Mouse (Mus musculus) MEL-GATA-1-ER (cell line): Measurements from ENCODE around the gene Il18r1.
A peak's percentile ranks its signal among the peaks of the same experiment; 100 is the strongest.

Experiments used
- DNase-seq: peaks from one replicate; pipeline ENCODE4 v3.0.0-alpha.2; 2012; ENCODE audit warnings: low read depth; ENCODE audit errors: extremely low read depth

The Il18r1 gene

DNA sequence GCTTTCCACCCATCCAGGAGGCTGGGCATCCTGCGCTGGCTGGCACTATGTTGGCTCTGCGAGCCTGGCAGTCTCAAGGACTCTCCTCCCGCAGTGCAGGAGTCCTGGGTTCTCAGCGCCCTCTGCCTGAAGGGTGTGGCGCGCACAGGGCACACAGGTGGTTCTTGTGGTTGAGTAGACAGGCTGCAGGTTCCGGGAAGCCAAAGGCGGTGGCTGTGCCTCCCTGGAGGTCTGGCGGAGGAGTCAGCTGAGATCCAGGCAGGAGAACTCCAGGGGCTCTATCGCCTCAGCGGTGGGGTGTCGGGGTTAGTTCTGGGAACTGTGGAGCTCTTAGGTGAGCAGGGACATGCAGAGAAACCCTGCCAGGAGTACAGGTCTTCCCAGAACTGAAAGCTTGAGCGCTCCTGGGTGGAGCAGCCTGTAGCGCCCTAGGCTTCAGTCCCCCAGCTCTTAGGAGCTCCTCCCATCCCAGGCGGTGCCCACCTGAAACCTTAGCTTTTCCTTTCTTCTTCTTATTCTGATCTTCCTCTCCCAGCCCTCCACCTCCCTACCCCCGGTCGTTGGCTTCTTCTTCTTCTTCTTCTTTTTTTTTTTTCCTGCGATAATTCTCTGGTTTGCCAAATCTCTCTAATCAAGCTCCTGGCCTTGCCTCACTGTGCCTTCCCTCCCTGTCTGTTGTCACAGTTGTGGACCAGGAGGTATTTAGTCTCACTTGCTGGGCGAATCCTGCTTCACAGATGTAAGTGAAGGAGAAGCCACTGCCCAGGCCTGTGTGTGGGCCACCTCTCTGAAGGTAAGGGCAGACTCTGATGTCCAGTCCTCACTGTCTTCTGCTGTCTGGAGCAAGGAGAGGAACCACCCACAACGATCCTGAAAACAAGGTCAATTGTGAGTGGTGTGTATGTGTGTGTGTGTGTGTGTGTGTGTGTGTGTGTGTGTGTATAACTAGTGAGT, at the start of gene Il18r1:
Gene Il18r1, plus strand, starts transcription at position 76 of the 954 bp plus-strand sequence.
- DNase-seq = no peak

- no peak for DNase-seq
These were observed 48.3 kb upstream of the Il18r1 start for GRCm38 (mm10) chr1:40417034-40417433.

GRCm38 (mm10) chr1:40418512-40418911, 46.8 kb upstream of the Il18r1 start:
- peak; percentile 24 for DNase-seq

GRCm38 (mm10) chr1:40423892-40424291, 41.5 kb upstream of the Il18r1 start:
- DNase-seq = no peak

DNA sequence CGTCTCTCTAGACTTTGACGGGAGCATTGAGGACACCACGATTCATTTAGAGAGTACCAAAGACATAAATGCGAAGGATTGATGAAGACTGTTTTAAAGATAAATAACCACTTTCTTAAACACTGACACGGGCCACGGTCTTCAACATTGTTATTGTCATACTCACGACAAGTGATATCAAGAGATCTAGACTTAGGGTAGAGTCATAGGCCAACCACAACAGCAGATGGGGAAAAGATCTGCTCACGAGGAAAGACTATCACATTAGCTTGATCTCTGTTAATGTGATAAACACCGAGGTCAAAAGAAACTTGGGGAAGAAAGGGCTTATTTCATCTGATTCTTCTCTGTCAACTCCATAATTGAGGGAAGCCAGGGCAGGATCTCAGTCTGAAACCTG, 38.1 kb upstream of the Il18r1 start:
- DNase-seq = no peak

DNA sequence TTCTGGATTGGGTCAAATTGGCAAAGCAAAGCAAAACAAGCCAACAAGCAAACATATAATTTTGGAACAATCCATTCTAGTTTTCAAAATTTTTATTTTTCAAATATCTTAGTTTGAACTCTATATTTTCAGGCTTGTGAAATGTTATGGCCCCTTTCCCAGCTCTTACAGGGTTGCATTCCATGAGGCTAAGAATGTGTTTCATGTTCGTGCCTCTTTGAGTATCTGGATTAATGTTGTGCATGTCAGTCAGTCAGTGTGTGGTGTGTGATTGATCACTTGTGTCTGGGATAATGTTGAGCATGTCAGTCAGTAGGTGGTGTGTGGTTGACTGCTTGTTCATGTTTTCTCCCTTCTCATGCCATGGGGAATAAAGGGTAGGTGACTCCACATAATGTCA, 37.5 kb upstream of the Il18r1 start:
- no peak for DNase-seq

DNA sequence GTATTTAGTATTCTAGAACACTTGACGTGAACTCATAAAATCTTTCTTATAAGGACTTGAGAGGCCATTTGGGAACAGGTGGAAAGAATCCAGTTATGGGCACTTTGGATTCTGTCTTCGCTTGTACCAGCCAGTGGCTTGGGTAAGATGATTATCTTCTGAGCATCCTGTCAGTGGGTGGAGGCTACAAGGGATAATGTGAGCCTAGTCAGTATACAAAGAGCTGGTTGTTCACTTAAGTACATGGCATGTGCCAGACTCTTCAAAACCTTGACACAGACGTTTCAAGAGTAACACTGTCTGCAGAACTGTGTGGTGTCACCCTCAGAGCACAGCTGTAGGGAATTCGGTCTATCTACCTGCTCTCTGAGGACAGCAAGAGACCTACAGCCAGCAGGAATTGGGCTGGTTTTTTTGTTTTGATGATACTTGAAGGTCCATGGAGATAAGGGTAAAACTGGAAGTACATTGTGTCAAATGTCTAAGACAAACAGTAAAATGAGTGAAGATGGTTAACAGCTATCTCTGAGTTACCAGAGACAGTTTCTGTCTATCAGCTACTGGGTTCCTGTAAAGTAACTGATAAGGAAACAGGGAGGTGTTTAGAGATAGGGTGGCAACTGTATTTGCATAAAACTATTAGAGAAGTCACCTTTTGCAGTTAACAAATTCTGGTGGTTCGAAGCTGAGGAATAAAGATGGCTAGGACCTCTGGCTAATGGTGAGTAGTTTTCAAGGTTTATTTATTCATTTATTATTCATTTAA, 36.3 kb upstream of the Il18r1 start, which contains the start of gene Il1rl1:
Gene Il1rl1, plus strand, starts transcription at position 661 of the 766 bp plus-strand sequence.
- peak; percentile 88 for DNase-seq

GRCm38 (mm10) chr1:40430143-40430834, 35.1 kb upstream of the Il18r1 start:
- DNase-seq = peak; percentile 21

DNA sequence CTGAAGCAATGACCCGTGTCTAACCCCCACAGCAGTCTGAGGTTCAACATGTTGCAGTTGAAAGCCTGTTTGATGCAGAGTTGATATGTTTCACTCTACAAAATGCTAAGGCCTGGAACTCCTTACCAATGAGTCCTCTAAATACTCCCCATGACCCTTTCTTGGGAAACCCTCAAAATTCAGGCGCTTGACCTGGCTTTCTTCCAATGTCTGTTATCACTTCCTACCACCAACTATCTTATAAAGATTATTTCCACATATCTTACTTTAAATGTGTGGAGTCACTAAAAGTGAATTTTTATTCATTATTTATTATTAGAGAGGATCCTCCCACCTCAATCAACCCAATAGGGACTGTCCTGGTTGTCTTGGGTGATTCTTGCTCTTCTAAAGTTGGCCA, 33.2 kb upstream of the Il18r1 start:
- no peak for DNase-seq

GRCm38 (mm10) chr1:40435936-40436335, 29.4 kb upstream of the Il18r1 start:
- DNase-seq = no peak

- peak; percentile 69 for DNase-seq
These were observed 28.0 kb upstream of the Il18r1 start for GRCm38 (mm10) chr1:40437340-40437739.

GRCm38 (mm10) chr1:40439504-40439903, 25.8 kb upstream of the Il18r1 start:
- no peak for DNase-seq

- no peak for DNase-seq
These were observed 20.6 kb upstream of the Il18r1 start for GRCm38 (mm10) chr1:40444800-40445199.

DNA sequence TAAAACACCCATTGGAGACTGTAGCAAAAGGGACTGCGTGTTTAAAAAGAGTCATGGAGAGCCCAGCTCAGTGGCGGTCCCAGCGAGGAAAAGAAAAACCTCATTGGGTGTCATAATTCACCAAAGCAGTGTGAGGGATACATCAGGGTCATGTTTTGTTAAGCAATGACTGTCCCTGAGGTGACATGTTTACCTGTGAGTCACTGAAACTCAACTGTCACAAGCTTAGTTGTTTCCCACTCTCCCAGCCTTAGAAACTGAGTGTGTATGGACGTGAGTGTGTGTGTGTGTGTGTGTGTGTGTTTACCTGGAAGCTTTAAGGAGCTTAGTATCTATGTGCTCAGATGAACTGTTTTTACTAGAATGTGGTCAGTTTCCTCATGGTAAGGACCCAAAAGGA, 2.0 kb downstream of the Il18r1 start:
- no peak for DNase-seq

DNA sequence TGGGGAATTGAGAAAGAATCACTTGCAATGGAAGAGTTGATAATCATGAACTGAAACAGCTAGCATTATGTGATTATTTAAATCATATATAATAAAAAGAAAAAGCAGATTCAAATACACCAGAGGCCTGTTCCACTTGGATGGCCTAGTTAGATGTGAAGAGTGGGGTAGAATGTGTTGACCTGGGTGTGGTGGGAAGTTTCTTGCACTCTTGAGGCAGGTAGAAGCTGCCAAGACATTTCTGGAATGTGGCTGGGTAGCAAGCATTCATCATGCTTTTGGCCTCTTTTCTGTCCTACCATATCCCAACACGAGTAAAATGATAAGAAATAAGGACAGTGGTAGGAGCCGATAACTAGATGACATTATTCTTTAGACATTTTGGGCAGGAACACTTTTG, 3.5 kb downstream of the Il18r1 start:
- DNase-seq = no peak

DNA sequence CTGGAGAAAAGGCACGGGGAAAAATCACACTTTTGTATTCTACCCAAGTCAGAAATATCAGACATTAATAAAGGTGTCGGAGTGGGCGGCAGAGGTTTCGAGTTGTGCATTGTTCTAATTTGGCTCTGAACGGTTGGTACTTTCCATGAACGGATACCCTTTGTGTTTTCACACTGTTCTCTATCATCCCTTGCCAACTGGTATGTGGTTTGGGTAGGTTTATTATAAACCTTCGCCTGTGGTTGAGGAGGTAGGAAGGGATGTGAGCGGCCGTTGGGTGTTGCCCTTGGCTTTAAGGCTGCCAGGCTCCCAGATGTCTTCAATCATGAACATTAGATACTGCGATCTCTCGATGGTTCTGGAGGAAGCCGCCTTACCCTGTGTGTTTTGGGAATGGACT, 4.5 kb downstream of the Il18r1 start:
- no peak for DNase-seq

GRCm38 (mm10) chr1:40472401-40472800, 7.0 kb downstream of the Il18r1 start:
- no peak for DNase-seq

GRCm38 (mm10) chr1:40473640-40474039, 8.3 kb downstream of the Il18r1 start:
- DNase-seq = peak; percentile 13

DNA sequence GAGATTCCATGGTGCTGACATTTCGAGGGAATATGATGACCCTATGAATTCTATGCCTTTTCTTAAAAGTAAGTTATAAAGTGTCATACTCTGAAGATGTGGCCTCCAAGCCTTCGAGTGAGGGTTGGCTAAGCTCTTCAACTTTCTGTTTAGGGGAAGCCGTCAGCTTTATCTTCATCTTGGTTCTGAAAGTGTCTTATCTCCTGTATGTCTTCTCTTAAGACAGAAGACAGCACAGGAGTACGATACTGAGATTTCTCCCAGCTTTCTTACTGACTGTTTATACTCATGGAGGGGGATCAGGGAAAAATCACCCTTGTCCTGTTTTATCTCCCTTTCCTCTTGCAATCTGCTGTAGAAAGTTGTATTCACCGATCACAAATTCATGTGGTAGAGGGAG, 9.0 kb downstream of the Il18r1 start:
- no peak for DNase-seq

DNA sequence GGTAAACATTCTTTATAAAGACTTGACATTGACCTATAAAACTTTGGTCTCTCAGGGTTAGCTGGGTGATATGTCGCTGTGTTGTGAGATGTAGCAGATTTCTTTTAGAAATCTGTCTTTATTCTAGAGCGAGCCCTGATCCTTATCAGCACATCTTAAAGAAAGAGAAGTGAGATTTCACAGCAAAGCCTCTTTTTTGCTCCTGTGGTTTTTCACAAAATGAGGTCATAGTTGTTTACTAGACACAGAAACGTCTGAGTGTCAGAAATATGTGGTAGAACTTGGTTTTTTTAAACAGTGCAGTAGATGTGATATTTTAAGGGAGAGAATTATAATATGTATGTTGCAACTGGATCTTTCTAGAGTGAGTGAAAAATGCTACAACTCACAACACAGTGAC, 10.3 kb downstream of the Il18r1 start:
- no peak for DNase-seq

GRCm38 (mm10) chr1:40476756-40477155, 11.4 kb downstream of the Il18r1 start:
- DNase-seq = no peak

GRCm38 (mm10) chr1:40479505-40479923, 14.2 kb downstream of the Il18r1 start:
- DNase-seq = no peak
